ENCODE assay signal across 8 mouse cellular contexts in the genomic region with DNA sequence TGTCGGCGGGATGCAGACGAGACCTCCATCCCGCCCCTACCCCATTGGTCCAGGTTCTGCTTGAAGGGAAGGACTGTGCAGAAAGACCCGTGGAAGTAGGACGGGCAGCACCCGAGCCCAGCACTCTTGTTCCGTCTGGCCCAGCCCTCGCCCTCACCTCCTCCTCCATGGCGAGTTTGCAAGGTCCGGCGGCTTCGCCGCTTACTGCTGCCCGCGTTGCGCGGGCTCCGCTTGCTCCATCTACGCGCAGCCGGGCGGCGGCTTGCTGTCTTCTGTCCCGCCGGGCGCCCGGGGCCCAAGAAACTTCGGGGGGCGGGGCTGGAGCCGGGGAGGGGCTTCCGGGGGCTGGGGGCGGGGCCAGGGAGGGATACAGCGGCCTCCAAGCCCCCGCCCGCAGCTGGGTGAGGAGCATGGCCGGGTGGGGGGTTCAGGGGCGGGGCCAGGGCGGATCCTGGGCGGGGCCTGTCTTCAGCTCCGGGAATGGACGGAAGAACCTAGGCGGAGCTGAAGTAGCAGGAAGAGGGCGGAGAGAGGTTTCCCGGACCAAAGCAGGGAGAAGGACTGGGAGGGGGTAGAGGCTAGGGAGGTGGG. TPM values are rescaled to one million over a fixed set of nuclear protein-coding genes. Genes with fewer than 3 reads are reported as not detected.
DNase-seq lines count a peak whose midpoint lies in the region; ATAC-seq and TF ChIP-seq lines count a peak whose summit lies in the region.

A gene (minus strand): TSS at position 260 of the 591 bp plus-strand sequence.

- peak; percentile 92 for ATAC-seq in kidney, embryonic 15.5 days (replicated peaks; ENCODE audit: low FRiP score)
- ATAC-seq in liver, embryonic 11.5 days (replicated peaks; ENCODE audit: low FRiP score): peak; percentile 84
- peak; percentile 93 for ATAC-seq in stomach, embryonic 14.5 days (ENCODE audit: insufficient number of reproducible peaks, insufficient read depth, low FRiP score, low read depth)

- peak within 1 kb of the TSS; percentile 68 for H3K9ac ChIP-seq in kidney, embryonic 15.5 days
- peak within 1 kb of the TSS; percentile 69 for H3K9ac ChIP-seq in liver, embryonic 11.5 days (ENCODE audit: low read depth, low read length)
- peak within 1 kb of the TSS; percentile 43 for H3K9ac ChIP-seq in stomach, embryonic 14.5 days (replicated peaks; ENCODE audit: low read depth, low read length)

- H3K4me2 ChIP-seq in kidney, embryonic 15.5 days: peak within 1 kb of the TSS; percentile 77
- peak within 1 kb of the TSS; percentile 84 for H3K4me2 ChIP-seq in liver, embryonic 11.5 days
- H3K4me2 ChIP-seq in stomach, embryonic 14.5 days (replicated peaks; ENCODE audit: low read depth, low read length): peak within 1 kb of the TSS; percentile 60

- DNase-seq in B cell, adult 2 months: peak; percentile 90 to 92
- peak; percentile 100 for DNase-seq in heart, embryonic 10.5 days (ENCODE audit: low spot score)
- DNase-seq in liver, embryonic 11.5 days (ENCODE audit: low spot score): peak; percentile 100
- peak; percentile 95 for DNase-seq in naive thymus-derived CD4-positive, alpha-beta T cell, adult 2 months (ENCODE audit: low read depth)

- H3K4me3 ChIP-seq in bone marrow macrophage, adult 2 months (ENCODE audit: insufficient read depth, low read length): peak within 1 kb of the TSS; percentile 79
- H3K4me3 ChIP-seq in embryonic fibroblast, embryonic 13.5 days (ENCODE audit: insufficient read depth, low read length): peak within 1 kb of the TSS; percentile 93
- peak within 1 kb of the TSS; percentile 71 for H3K4me3 ChIP-seq in heart, embryonic 10.5 days
- H3K4me3 ChIP-seq in kidney, embryonic 15.5 days (replicated peaks): peak within 1 kb of the TSS; percentile 68
- peak within 1 kb of the TSS; percentile 73 for H3K4me3 ChIP-seq in liver, embryonic 11.5 days (ENCODE audit: low read depth, low read length)
- H3K4me3 ChIP-seq in stomach, embryonic 14.5 days (ENCODE audit: low read depth, low read length): peak within 1 kb of the TSS; percentile 60

- 1% methylated on average over 43 of the region's 45 CpGs for WGBS in heart, embryonic 10.5 days
- WGBS in kidney, embryonic 15.5 days: under 1% methylated on average over 44 of the region's 45 CpGs
- 1% methylated on average over 40 of the region's 45 CpGs for WGBS in liver, embryonic 11.5 days
- under 1% methylated on average over 45 of the region's 45 CpGs for WGBS in stomach, embryonic 14.5 days

- peak within 1 kb of the TSS; percentile 92 for H3K27ac ChIP-seq in bone marrow macrophage, adult 2 months (ENCODE audit: insufficient read depth, low read depth, low read length)
- peak within 1 kb of the TSS; percentile 67 for H3K27ac ChIP-seq in embryonic fibroblast, embryonic 13.5 days (ENCODE audit: insufficient read depth, low read length)
- peak within 1 kb of the TSS; percentile 87 for H3K27ac ChIP-seq in heart, embryonic 10.5 days
- H3K27ac ChIP-seq in kidney, embryonic 15.5 days: peak within 1 kb of the TSS; percentile 91
- H3K27ac ChIP-seq in liver, embryonic 11.5 days (ENCODE audit: low read depth, low read length): peak within 1 kb of the TSS; percentile 91
- peak within 1 kb of the TSS; percentile 68 for H3K27ac ChIP-seq in stomach, embryonic 14.5 days (ENCODE audit: low read length)

- no peaks in the 10 kb centered on the region for H3K27me3 ChIP-seq in heart, embryonic 10.5 days (ENCODE audit: insufficient read depth, poor library complexity, severe bottlenecking)
- no peaks in the 10 kb centered on the region for H3K27me3 ChIP-seq in kidney, embryonic 15.5 days
- no peaks in the 10 kb centered on the region for H3K27me3 ChIP-seq in liver, embryonic 11.5 days (replicated peaks; ENCODE audit: control insufficient read depth, insufficient read depth, low read length)
- H3K27me3 ChIP-seq in stomach, embryonic 14.5 days (ENCODE audit: control insufficient read depth, insufficient read depth, low read length): no peaks in the 10 kb centered on the region

- H3K36me3 ChIP-seq in heart, embryonic 10.5 days: no peaks in the 10 kb centered on the region
- H3K36me3 ChIP-seq in kidney, embryonic 15.5 days: no peaks in the 10 kb centered on the region
- H3K36me3 ChIP-seq in liver, embryonic 11.5 days (ENCODE audit: control insufficient read depth, insufficient read depth, low read length): no peaks in the 10 kb centered on the region
- H3K36me3 ChIP-seq in stomach, embryonic 14.5 days (ENCODE audit: control insufficient read depth, insufficient read depth, low read length): no peaks in the 10 kb centered on the region

- H3K4me1 ChIP-seq in bone marrow macrophage, adult 2 months (ENCODE audit: control insufficient read depth, insufficient read depth, low read length): peaks cover 25% of the 10 kb centered on the region
- peaks cover 13% of the 10 kb centered on the region for H3K4me1 ChIP-seq in embryonic fibroblast, embryonic 13.5 days (ENCODE audit: control insufficient read depth, insufficient read depth, low read length)
- H3K4me1 ChIP-seq in heart, embryonic 10.5 days: peaks cover 57% of the 10 kb centered on the region
- peaks cover 58% of the 10 kb centered on the region for H3K4me1 ChIP-seq in kidney, embryonic 15.5 days
- H3K4me1 ChIP-seq in liver, embryonic 11.5 days (replicated peaks; ENCODE audit: control insufficient read depth, insufficient read depth, low read length): peaks cover 47% of the 10 kb centered on the region
- peaks cover 32% of the 10 kb centered on the region for H3K4me1 ChIP-seq in stomach, embryonic 14.5 days (ENCODE audit: control insufficient read depth, insufficient read depth, low read length)

- no peaks in the 10 kb centered on the region for H3K9me3 ChIP-seq in heart, embryonic 10.5 days
- no peaks in the 10 kb centered on the region for H3K9me3 ChIP-seq in kidney, embryonic 15.5 days (replicated peaks)
- no peaks in the 10 kb centered on the region for H3K9me3 ChIP-seq in liver, embryonic 11.5 days (ENCODE audit: control insufficient read depth, low read length)
- no peaks in the 10 kb centered on the region for H3K9me3 ChIP-seq in stomach, embryonic 14.5 days (ENCODE audit: control insufficient read depth, low read depth, low read length)

- peak; percentile 98 for TF ChIP-seq POLR2A in bone marrow macrophage, adult 2 months (IDR thresholded peaks at IDR 0.05; ENCODE audit: borderline replicate concordance, low read depth, low read length)
- peak; percentile 95 for TF ChIP-seq POLR2A in embryonic fibroblast, embryonic 13.5 days (IDR thresholded peaks at IDR 0.05; ENCODE audit: low read depth, low read length)

- TF ChIP-seq CTCF in bone marrow macrophage, adult 2 months (IDR thresholded peaks at IDR 0.05; ENCODE audit: low read depth, low read length): no peak
- TF ChIP-seq CTCF in embryonic fibroblast, embryonic 13.5 days (IDR thresholded peaks at IDR 0.05; ENCODE audit: borderline replicate concordance, insufficient read depth, low read length): no peak

RNA-seq across cellular contexts. Expression of the gene that starts here (rescaled TPM):
- 193 and 213 TPM in 2 replicates for polyA plus RNA-seq in bone marrow macrophage, adult 2 months (2012; ENCODE audit: insufficient read depth, insufficient read length, missing spikeins)
- polyA plus RNA-seq in embryonic fibroblast, embryonic 13.5 days (2011; ENCODE audit: insufficient read length, low read depth, missing spikeins): 58.1 and 78.4 TPM in 2 replicates
- 12.8 and 14.2 TPM in 2 replicates for polyA plus RNA-seq in heart, embryonic 10.5 days (2016; fragmentation: Nextera tagmentation; extraction: Ambion mirVana)
- polyA plus RNA-seq in kidney, embryonic 15.5 days (2015; fragmentation: Nextera tagmentation; extraction: Ambion mirVana): 14.9 and 20.0 TPM in 2 replicates
- 29.5 and 30.3 TPM in 2 replicates for polyA plus RNA-seq in liver, embryonic 11.5 days (2014; fragmentation: Nextera tagmentation; extraction: Ambion mirVana)
- polyA plus RNA-seq in stomach, embryonic 14.5 days (2014; fragmentation: Nextera tagmentation; extraction: Ambion mirVana): 17.2 and 21.2 TPM in 2 replicates

Comparison
In these comparisons a context has a peak if more than half of its experiments do, and no peak if none do; other contexts are left out.
1. Peak in every context shown above with its lines: DNase-seq, ATAC-seq, H3K4me3 ChIP-seq and H3K27ac ChIP-seq.